Mouse (Mus musculus): Measurements from ENCODE around the gene Gclm. TPM values are rescaled to one million over a fixed set of nuclear protein-coding genes. Genes with fewer than 3 reads are reported as not detected.

Gclm gene
- polyA plus RNA-seq, 1 experiment from 2014 or later = 48.1 TPM

GRCm38 (mm10) chr3:122312936-122313629 lies 67.7 kb downstream of the Gclm start:
- Histone ChIP-seq H3K27me3 (ENCODE audit: control insufficient read depth, insufficient read depth, low read length) (no peaks in the 10 kb centered on the region), H3K9ac (replicated peaks; ENCODE audit: low read depth, low read length) (no peak overlapping the region), H3K4me3 (ENCODE audit: low read depth, low read length) (no peak overlapping the region), H3K36me3 (ENCODE audit: control insufficient read depth, insufficient read depth, low read length) (no peaks in the 10 kb centered on the region), H3K4me2 (ENCODE audit: low read depth, low read length) (no peak overlapping the region), H3K4me1 (ENCODE audit: control insufficient read depth, insufficient read depth, low read length) (no peaks in the 10 kb centered on the region), H3K27ac (ENCODE audit: low read depth, low read length) (no peak overlapping the region), H3K9me3 (ENCODE audit: control insufficient read depth, low read length) (no peaks in the 10 kb centered on the region)
- no peak for ATAC-seq (ENCODE audit: low read depth)
- 82% methylated on average over 10 of the region's 10 CpGs for WGBS

DNA sequence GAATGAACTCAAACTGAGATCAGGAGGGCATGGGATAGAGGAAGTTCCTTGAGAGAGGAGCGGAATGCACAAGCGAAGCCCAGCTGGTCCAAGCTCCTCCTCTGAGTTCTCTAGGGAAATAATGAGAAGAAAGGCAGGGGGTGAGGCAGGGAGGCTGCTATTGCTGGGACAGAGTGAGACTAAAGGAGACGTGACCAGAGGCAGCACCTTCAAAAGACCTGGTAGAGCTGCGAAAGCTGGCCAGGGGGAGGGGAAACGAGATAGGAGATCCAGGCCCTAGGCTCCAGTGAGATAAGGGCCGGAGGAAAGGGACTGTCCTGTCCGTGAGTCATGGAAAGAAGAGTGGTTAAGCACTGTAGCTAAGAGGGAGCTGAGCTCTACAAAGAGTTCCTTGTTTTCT lies 68.6 kb downstream of the Gclm start:
- Histone ChIP-seq H3K9ac (replicated peaks; ENCODE audit: low read depth, low read length) (no peak overlapping the region), H3K27ac (ENCODE audit: low read depth, low read length) (no peak overlapping the region), H3K36me3 (ENCODE audit: control insufficient read depth, insufficient read depth, low read length) (no peaks in the 10 kb centered on the region), H3K4me3 (ENCODE audit: low read depth, low read length) (no peak overlapping the region), H3K9me3 (ENCODE audit: control insufficient read depth, low read length) (no peaks in the 10 kb centered on the region), H3K27me3 (ENCODE audit: control insufficient read depth, insufficient read depth, low read length) (no peaks in the 10 kb centered on the region), H3K4me1 (ENCODE audit: control insufficient read depth, insufficient read depth, low read length) (no peaks in the 10 kb centered on the region), H3K4me2 (ENCODE audit: low read depth, low read length) (no peak overlapping the region)
- ATAC-seq (ENCODE audit: low read depth) = no peak
- WGBS = 69% methylated on average over 7 of the region's 7 CpGs

DNA sequence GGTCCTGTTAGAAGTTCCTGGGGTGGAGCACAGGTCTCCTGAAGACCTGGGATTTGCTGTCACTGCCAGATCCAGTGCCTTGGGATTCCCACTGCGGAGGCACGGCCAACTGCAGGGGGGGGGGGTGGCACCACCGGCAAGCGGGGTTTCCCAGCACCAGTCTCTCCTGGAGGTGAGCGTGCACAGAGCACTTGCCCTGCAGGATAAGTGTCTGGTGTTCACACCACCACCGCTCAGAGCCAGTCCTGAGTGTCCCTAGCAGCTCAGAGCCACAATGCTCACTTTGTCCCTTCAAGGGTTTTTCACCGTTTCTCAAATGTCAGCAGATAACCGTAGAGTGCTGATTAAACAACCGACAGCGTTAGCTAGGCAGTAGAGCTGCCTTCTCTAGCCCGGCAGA lies 71.3 kb downstream of the Gclm start:
- no peak overlapping the region for H3K9ac ChIP-seq (replicated peaks; ENCODE audit: low read depth, low read length)
- ATAC-seq (ENCODE audit: low read depth) = 0 out of 2 replicates have a peak, but pooled peaks have one; percentile 39
- H3K4me1 ChIP-seq (ENCODE audit: control insufficient read depth, insufficient read depth, low read length) = no peaks in the 10 kb centered on the region
- no peaks in the 10 kb centered on the region for H3K27me3 ChIP-seq (ENCODE audit: control insufficient read depth, insufficient read depth, low read length)
- H3K36me3 ChIP-seq (ENCODE audit: control insufficient read depth, insufficient read depth, low read length) = no peaks in the 10 kb centered on the region
- H3K27ac ChIP-seq (ENCODE audit: low read depth, low read length) = no peak overlapping the region
- no peaks in the 10 kb centered on the region for H3K9me3 ChIP-seq (ENCODE audit: control insufficient read depth, low read length)
- no peak overlapping the region for H3K4me2 ChIP-seq (ENCODE audit: low read depth, low read length)
- no peak overlapping the region for H3K4me3 ChIP-seq (ENCODE audit: low read depth, low read length)
- 23% methylated on average over 11 of the region's 11 CpGs for WGBS

DNA sequence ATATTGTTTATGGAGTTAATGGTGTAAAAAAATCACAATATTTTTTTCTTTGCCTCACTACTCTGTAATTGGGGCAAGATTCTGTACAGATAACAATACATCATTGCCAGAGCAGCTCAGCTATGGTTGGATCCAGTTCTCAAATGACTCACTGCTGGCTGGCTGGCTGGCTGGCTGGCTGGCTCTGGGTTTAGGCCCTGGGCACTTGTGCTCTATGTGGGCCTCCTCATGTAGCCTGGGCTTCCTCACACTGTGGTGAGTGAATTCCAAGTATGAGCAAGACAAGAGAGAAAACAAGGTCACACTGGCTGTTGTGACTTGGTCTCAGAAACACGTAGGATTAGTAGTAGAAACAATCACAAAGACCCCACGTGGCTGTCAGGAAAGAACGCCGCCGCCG lies 72.0 kb downstream of the Gclm start:
- no peak overlapping the region for H3K4me2 ChIP-seq (ENCODE audit: low read depth, low read length)
- no peak overlapping the region for H3K4me3 ChIP-seq (ENCODE audit: low read depth, low read length)
- H3K27me3 ChIP-seq (ENCODE audit: control insufficient read depth, insufficient read depth, low read length) = no peaks in the 10 kb centered on the region
- no peaks in the 10 kb centered on the region for H3K36me3 ChIP-seq (ENCODE audit: control insufficient read depth, insufficient read depth, low read length)
- no peak for ATAC-seq (ENCODE audit: low read depth)
- H3K4me1 ChIP-seq (ENCODE audit: control insufficient read depth, insufficient read depth, low read length) = no peaks in the 10 kb centered on the region
- H3K9me3 ChIP-seq (ENCODE audit: control insufficient read depth, low read length) = no peaks in the 10 kb centered on the region
- WGBS = 86% methylated on average over 6 of the region's 6 CpGs
- H3K9ac ChIP-seq (replicated peaks; ENCODE audit: low read depth, low read length) = no peak overlapping the region
- H3K27ac ChIP-seq (ENCODE audit: low read depth, low read length) = no peak overlapping the region

MicroRNA genes within 50 kb of the gene (microRNA counts, 519-probe panel; counts per million panel counts)
- microRNA mmu-miR-760 = not detected

Small RNA genes within 50 kb of the gene (microRNA-seq; reads per million reads assigned to microRNA genes)
- gene Gm22903 = not detected
- 177 reads per million, percentile 54 among the genes with 10 or more reads in this experiment for gene Mir760

Other genes with a start within 250 kb of the Gclm start
- gene Abca4, start 201.1 kb upstream of the Gclm start, polyA plus RNA-seq (2014; fragmentation: Nextera tagmentation; extraction: Ambion mirVana) = 0.66 and 0.75 TPM in 2 replicates
- 48.2 and 54.3 TPM in 2 replicates for gene Dnttip2, start 28.8 kb downstream of the Gclm start, polyA plus RNA-seq (2014; fragmentation: Nextera tagmentation; extraction: Ambion mirVana)
- gene Bcar3, start 48.6 kb downstream of the Gclm start, polyA plus RNA-seq (2014; fragmentation: Nextera tagmentation; extraction: Ambion mirVana) = 4.4 and 6.3 TPM in 2 replicates